Mouse (Mus musculus) Patski (cell line): Measurements from ENCODE around the gene Eif4g1. TPM values are rescaled to one million over a fixed set of nuclear protein-coding genes. Genes with fewer than 3 reads are reported as not detected.

Experiments
- ATAC-seq: fragments of 100-300 bp; one replicate; pipeline ENCODE4 v1.8.0; 2021
- CTCF ChIA-PET: fragments of 350-600 bp; sonication (Branson Sonifier 250); formaldehyde crosslinking; loops from one replicate; lab custom pipeline; 2022; ENCODE audit warnings: inconsistent platforms; lab: Charles Lee
- POLR2A ChIA-PET: fragments of 350-600 bp; sonication (Branson Sonifier 250); formaldehyde crosslinking; loops from one replicate; lab custom pipeline; 2022; ENCODE audit warnings: antibody characterized with exemption, inconsistent platforms; lab: Charles Lee
- DNase-seq: peaks from one replicate; pipeline ENCODE4 v3.0.0-alpha.2; 2011; ENCODE audit warnings: low read depth, low spot score
- H3K27me3 ChIP-seq: fragments of 371-371 bp; one replicate; pipeline ENCODE4 v1.5.1; 2021
- CTCF ChIP-seq: fragments of 100-300 bp; IDR thresholded peaks from one replicate; pipeline ENCODE4 v1.5.1; 2021
- in situ Hi-C: fragments of 300-500 bp; cut with MboI; formaldehyde crosslinking; loops from 3 replicates; pipeline ENCODE4 v1.11.1; 2018; ENCODE audit warnings: low pct_unique_long_range_greater_than_20kb, mixed read lengths
- polyA plus RNA-seq: library from polyadenylated mRNA; unstranded; gene quantifications from one replicate; pipeline ENCODE4 v1.2.3, GENCODE M21; 2021

The Eif4g1 gene
- polyA plus RNA-seq, 1 experiment from 2014 or later: 336 TPM

GRCm38 (mm10) chr16:20672965-20673705 lies 5.0 kb downstream of the Eif4g1 start:
- no peak for DNase-seq
- in situ Hi-C loops: no loop called here

DNA sequence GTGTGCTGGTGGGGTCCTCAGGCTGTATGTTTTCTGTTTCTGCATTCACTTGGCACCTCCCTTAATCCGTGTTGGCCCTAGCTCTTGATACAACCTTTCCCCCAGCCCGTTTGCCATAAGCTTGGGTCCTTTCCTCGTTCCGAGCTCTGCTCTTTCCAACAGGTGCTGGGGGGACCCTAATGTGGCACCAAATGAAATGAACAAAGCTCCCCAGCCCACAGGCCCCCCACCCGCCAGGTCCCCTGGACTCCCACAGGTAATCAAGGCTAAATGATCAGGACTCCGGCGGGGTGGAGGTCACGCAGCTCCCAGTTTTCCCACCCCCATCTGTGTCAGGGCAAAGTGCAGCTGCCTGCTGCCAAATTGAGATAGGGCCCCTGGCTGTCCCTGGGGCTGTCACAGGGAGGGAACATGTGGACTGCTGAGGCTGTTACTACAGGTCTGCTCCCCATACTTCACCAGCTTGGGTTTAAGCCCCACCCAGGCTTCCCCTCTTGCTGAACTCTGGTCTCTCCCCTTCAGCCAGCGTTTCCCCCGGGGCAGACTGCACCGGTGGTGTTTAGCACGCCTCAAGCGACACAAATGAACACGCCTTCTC lies 5.7 kb downstream of the Eif4g1 start:
- no peak for DNase-seq
- in situ Hi-C loops: no loop called here
- ChIA-PET POLR2A (interaction anchor here (1.3 kb wide), 1 partner anchor 12 kb away, joined by 4 read pairs; no protein-coding TSS in a partner anchor), CTCF (interaction anchor here (1.7 kb wide), 1 partner anchor 43 kb away, joined by 4 read pairs; the partner anchor contains the start of genes Clcn2 and Polr2h)
- no peak for ATAC-seq
- no peaks in the 10 kb centered on the region for H3K27me3 ChIP-seq
- no peak for TF ChIP-seq CTCF

More at GRCm38 (mm10) chr16:20672965-20673705, 5.0 kb downstream of the Eif4g1 start:
- ChIA-PET POLR2A (interaction anchor here (0.9 to 1.4 kb wide), 3 partner anchors 13 to 135 kb away, joined by 3 to 4 read pairs (median 4); no protein-coding TSS in a partner anchor), CTCF (no interaction called here)
- peak; percentile 63 for ATAC-seq
- H3K27me3 ChIP-seq: no peaks in the 10 kb centered on the region
- no peak for TF ChIP-seq CTCF

- no peak for DNase-seq
- in situ Hi-C loops: no loop called here
- no peak for ATAC-seq
- H3K27me3 ChIP-seq: no peaks in the 10 kb centered on the region
- TF ChIP-seq CTCF: no peak
- CTCF ChIA-PET: interaction anchor here (1.7 kb wide), 1 partner anchor 42 kb away, joined by 4 read pairs; the partner anchor contains the start of genes Clcn2 and Polr2h
- POLR2A ChIA-PET: no interaction called here
Measured at GRCm38 (mm10) chr16:20675213-20675612, 7.1 kb downstream of the Eif4g1 start.

DNA sequence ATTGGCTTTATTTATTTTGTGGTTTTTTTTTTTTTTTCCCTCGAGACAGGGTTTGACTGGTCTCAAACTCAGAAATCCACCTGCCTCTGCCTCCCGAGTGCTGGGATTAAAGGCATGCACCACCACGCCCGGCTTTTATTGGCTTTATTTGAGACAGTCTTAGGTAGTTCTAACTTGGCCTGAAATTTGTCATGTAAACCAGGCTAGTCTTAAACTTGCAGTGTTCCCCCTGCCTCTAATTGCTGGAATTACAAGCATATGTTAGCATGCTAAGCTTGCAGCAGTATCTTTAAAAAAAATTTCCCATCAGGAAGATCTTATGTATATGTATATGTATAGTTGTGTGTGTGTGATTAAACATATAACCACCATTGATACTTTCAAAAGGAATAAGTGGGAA lies 8.6 kb downstream of the Eif4g1 start:
- TF ChIP-seq CTCF: no peak
- POLR2A ChIA-PET: interaction anchor here (0.9 to 1.0 kb wide), 2 partner anchors 10 to 41 kb away, joined by 3 to 4 read pairs; partner anchors contain the start of genes Clcn2 and Polr2h
- ATAC-seq (no peak), DNase-seq (no peak)
- CTCF ChIA-PET: interaction anchor here (0.8 kb wide), 1 partner anchor 9 kb away, joined by 3 read pairs; no protein-coding TSS in a partner anchor
- H3K27me3 ChIP-seq: no peaks in the 10 kb centered on the region
- in situ Hi-C loops: no loop called here

DNA sequence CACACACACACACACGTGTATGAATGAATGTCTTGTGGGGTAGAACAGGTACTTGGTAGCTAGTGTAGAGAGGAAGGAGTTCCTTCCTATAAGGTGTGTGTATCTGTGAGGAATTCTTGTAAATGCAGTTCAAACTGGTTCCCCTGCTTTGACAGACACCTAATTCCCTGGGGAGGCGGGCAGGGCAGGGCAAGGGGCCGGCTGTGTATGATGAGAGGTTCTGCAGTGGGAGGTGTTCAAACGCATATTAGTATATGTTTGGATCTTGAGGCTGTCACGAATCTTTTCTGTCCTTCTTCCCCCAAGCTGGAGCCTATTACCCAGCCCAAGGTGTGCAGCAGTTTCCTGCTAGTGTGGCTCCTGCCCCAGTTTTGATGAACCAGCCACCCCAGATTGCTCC lies 9.3 kb downstream of the Eif4g1 start:
- DNase-seq (no peak), ATAC-seq (no peak)
- TF ChIP-seq CTCF: no peak
- in situ Hi-C loops: no loop called here
- no peaks in the 10 kb centered on the region for H3K27me3 ChIP-seq
- ChIA-PET POLR2A (interaction anchor here (0.9 to 1.0 kb wide), 2 partner anchors 9 to 40 kb away, joined by 3 to 4 read pairs; partner anchors contain the start of genes Clcn2 and Polr2h), CTCF (interaction anchor here (0.8 kb wide), 1 partner anchor 8 kb away, joined by 3 read pairs; no protein-coding TSS in a partner anchor)

- CTCF ChIA-PET: no interaction called here
- DNase-seq (peak; percentile 62), ATAC-seq (peak; percentile 65)
- in situ Hi-C loops: no loop called here
- no peak for TF ChIP-seq CTCF
- H3K27me3 ChIP-seq: no peaks in the 10 kb centered on the region
- POLR2A ChIA-PET: no interaction called here
Measured at GRCm38 (mm10) chr16:20677974-20678675, 10.0 kb downstream of the Eif4g1 start.

GRCm38 (mm10) chr16:20690774-20691173 lies 22.7 kb downstream of the Eif4g1 start:
- CTCF ChIA-PET: no interaction called here
- no peak for TF ChIP-seq CTCF
- DNase-seq: no peak
- no peak for ATAC-seq
- in situ Hi-C loops: no loop called here
- POLR2A ChIA-PET: no interaction called here
- H3K27me3 ChIP-seq: no peaks in the 10 kb centered on the region

DNA sequence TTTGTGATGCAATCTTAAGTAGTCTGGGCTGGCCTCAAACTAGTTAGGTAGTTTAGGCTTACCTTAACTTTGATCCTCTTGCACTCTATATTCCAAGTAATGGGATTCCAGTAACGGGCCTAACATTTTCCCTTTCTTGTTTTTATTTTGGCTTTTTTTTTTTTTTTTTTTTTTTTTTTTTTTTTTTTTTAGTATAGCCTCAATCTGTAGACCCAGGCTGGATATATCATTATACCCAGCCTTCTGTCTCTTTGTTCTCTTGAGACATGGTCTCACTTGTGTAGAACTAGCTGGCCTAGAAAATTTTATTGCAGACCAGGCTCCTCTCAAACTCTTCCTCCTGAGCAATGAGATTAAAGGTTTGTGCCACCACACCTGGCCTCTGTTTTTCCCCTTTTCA lies 23.5 kb downstream of the Eif4g1 start:
- in situ Hi-C loops: no loop called here
- no peak for TF ChIP-seq CTCF

DNA sequence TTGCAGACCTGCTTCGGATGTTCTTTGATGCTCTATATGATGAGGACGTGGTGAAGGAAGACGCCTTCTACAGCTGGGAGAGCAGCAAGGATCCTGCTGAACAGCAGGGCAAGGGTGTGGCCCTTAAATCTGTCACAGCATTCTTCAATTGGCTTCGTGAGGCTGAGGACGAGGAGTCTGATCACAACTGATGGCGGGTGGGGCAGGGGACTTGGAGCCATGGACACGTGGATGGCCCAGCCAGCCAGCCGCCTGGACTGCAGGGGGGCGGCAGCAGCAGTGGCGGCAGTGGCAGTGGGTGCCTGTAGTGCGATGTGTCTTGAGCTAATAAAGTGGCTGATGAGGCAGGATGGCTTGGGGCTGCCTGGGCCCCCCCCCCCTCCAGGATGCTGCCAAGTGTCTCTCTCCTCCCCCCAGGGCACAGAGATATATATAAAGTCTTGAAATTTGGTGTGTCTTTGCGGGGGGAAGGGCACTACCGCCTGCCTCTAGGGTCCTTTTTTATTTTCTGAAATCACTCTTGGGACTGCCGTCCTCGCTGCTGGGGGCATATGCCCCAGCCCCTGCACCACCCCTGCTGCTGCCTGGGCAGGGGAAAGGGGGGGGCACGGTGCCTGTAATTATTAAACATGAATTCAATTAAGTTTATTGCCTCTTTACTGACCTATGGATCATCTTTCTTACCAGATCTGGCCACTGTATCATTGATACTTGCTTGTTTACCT lies 24.3 kb downstream of the Eif4g1 start:
- in situ Hi-C loops: no loop called here
- H3K27me3 ChIP-seq: no peaks in the 10 kb centered on the region
- ChIA-PET CTCF (interaction anchor here (1.1 kb wide), 1 partner anchor 10 kb away, joined by 3 read pairs; no protein-coding TSS in a partner anchor), POLR2A (no interaction called here)
- DNase-seq (no peak), ATAC-seq (no peak)
- TF ChIP-seq CTCF: no peak

More for the DNA sequence above, 23.5 kb downstream of the Eif4g1 start:
- ATAC-seq (no peak), DNase-seq (no peak)
- ChIA-PET POLR2A (no interaction called here), CTCF (interaction anchor here (1.1 kb wide), 1 partner anchor 9 kb away, joined by 3 read pairs; no protein-coding TSS in a partner anchor)
- H3K27me3 ChIP-seq: no peaks in the 10 kb centered on the region
